Mouse (Mus musculus): ENCODE results near the gene Hdac1. TPM values are rescaled to one million over a fixed set of nuclear protein-coding genes. Genes with fewer than 3 reads are reported as not detected.
A peak's percentile ranks its signal among the peaks of the same experiment; 100 is the strongest.

The Hdac1 gene
- total RNA-seq, 2 experiments from 2014 or later = 72.7 to 147 TPM

GRCm38 (mm10) chr4:129514300-129514898, 28.1 kb downstream of the Hdac1 start:
- peak; percentile 65 for ATAC-seq (replicated peaks; ENCODE audit: low FRiP score, low TSS enrichment, poor library complexity, severe bottlenecking)

DNA sequence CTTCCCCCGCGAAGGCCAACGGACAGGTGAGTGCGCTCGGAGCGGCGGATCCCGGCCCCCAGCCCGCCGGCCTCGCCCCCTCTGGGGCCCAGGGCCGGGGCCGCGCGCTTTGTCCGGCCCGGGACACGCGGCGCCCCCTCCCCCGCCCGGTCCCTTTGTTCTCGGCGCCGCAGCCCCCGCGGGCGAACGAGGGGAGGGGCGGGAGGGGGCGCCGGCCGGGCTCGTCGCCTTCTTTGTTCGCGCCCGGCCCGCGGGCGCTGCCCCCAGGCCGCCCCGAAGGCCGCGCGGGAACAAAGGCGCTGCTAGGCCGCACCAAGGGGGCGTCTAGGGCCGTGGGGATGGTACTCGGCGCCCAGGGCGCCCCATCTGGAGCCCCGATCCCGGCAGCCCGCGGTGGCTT, 28.6 kb downstream of the Hdac1 start:
- no peak for ATAC-seq (replicated peaks; ENCODE audit: low FRiP score, low TSS enrichment, poor library complexity, severe bottlenecking)

DNA sequence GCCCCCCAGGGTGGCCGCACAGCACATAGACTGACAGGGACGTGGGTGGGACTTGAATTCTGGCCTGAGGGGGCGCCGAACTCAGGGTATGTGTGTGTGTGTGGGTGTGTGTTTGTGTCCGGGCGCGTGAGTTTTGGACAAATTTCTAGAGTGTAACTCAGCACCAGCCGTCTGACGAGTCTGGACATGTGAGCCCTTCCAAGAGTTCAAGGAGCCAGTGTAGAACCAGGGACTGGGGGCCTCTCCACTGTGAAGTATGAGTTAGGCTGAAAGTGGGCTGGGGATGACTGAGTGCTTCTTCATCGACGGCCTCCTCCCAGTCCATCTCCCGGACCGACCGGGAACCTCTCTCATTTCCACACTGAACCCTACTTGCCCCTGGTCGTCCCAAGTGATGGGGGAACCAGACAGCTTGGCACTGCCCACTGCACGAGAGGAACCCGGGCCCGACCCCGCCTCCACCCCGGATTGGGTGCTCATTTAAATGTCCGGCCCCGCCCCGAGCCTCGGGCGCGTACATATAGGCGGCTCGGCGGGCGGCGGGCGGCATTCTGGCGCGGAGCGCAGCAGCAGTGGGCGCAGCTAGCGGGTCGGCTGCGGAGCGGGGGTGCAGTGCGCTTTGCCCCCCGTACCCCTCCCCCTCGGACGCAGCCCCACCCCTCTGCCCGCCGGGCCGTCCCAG, 29.3 kb downstream of the Hdac1 start, which contains the start of gene Marcksl1:
TSS of gene Marcksl1 (plus strand) at position 496 of the 682 bp plus-strand sequence.
- peak; percentile 77 for ATAC-seq (replicated peaks; ENCODE audit: low FRiP score, low TSS enrichment, poor library complexity, severe bottlenecking)

DNA sequence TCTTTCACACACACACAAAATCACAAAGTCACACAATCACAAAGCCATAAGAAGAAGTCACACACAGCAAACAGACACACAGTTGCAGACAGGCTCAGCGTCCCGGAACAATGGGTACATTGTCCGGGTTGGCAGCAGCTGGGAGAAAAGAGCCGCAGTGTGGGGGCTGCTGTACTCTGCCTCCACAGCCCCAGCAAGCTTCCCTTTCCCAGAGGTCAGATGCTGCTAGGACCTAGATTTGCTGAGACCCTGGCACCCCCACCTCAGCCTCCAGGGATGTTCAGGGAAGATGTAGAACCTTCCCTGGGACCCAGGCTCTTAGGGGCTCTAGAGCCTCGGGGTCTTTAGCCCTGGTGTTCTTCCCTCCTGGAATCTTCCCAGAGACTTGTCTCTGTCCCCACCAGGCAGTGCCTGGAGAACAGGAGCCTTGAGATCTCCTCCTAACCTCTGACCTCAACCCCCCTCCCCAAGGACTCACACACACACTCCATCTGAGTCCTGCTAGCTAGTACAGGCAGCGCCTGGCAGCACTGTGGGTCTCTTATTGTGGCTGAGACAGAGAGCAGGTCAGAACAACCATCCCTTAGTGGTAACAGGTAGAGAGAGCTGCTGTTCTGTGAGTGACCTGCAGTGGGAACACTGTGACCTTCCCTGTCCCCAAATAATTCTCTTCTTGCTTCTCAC, 31.0 kb downstream of the Hdac1 start:
- no peak for ATAC-seq (replicated peaks; ENCODE audit: low FRiP score, low TSS enrichment, poor library complexity, severe bottlenecking)

GRCm38 (mm10) chr4:129510723-129511412, 31.6 kb downstream of the Hdac1 start:
- ATAC-seq (replicated peaks; ENCODE audit: low FRiP score, low TSS enrichment, poor library complexity, severe bottlenecking) = no peak

- ATAC-seq (replicated peaks; ENCODE audit: low FRiP score, low TSS enrichment, poor library complexity, severe bottlenecking) = no peak
Observed at GRCm38 (mm10) chr4:129509650-129510049, 32.9 kb downstream of the Hdac1 start.

DNA sequence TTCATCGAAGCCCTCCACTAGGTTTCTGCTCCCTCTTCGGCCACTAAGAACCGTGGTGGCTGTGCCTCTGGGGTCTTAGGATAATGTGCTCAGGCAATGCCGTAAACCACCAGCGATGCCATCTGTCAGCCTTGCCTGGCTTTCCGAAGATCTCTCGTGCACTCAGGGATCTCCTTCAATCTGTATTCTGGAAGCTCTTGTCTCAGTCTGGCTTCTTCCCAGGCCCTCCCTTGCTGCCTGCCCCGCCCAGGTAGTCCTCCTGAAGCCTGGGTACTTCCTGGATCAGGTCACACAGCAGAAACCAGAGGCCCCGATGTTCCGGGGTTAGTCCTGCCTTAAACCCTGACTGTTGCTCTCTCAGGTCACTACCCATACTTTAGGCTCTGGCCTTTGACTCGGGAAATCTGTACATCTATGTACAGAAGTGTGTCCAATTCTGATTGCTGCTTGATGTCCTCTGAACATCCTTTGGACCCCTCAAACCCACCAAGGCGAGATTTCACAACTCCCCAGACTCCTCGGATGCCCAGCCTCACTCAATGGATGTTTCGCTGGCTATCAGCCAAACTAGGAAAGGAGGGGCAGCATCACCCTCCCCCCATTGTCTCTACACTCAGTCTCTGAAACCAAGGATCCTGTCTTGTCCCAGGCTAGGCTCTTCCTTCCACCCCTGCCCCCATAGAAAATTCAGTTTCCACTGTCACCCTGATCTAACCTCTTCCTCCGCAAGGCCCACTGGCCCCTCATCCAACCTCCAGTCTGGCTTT, 33.5 kb downstream of the Hdac1 start:
- ATAC-seq (replicated peaks; ENCODE audit: low FRiP score, low TSS enrichment, poor library complexity, severe bottlenecking) = no peak

- peak; percentile 42 for ATAC-seq (replicated peaks; ENCODE audit: low FRiP score, low TSS enrichment, poor library complexity, severe bottlenecking)
Observed at GRCm38 (mm10) chr4:129508237-129508515, 34.3 kb downstream of the Hdac1 start.

GRCm38 (mm10) chr4:129507434-129508236, 34.9 kb downstream of the Hdac1 start:
- ATAC-seq (replicated peaks; ENCODE audit: low FRiP score, low TSS enrichment, poor library complexity, severe bottlenecking) = peak; percentile 8; the same call in 1 of the 2 replicates

- ATAC-seq (replicated peaks; ENCODE audit: low FRiP score, low TSS enrichment, poor library complexity, severe bottlenecking) = no peak
Observed at GRCm38 (mm10) chr4:129505511-129505910, 37.0 kb downstream of the Hdac1 start.

GRCm38 (mm10) chr4:129502901-129503444, 39.5 kb downstream of the Hdac1 start:
- ATAC-seq (replicated peaks; ENCODE audit: low FRiP score, low TSS enrichment, poor library complexity, severe bottlenecking) = no peak

DNA sequence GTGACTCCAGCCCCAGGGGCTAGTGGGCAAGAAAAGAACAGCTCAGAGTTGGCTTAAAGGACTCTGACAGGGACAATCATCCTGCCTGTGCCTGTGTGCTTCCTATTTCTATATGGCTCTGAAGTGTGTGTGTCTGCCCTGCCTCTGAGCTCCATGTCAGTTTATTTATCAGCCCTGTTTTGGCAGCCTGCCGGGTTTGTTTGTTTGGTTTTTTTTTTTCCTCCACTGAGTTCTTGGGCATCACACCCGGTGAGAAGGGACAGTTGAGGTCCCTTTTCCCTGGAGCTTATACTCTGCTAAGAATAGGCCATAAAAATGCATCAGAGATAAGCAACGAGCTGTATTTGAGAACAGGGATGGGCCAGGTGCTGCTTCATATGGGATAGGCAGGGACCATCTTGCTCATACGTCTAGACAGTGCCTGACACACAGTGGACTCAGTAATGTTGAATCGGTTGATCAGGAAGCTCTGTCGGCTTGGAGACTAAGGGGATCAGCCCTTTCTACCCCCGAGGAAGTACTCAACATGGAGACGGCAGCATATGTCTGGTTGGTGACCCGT, 40.1 kb downstream of the Hdac1 start:
- no peak for ATAC-seq (replicated peaks; ENCODE audit: low FRiP score, low TSS enrichment, poor library complexity, severe bottlenecking)

- ATAC-seq (replicated peaks; ENCODE audit: low FRiP score, low TSS enrichment, poor library complexity, severe bottlenecking) = peak; percentile 62
Observed at GRCm38 (mm10) chr4:129500607-129501566, 41.6 kb downstream of the Hdac1 start.

GRCm38 (mm10) chr4:129500017-129500416, 42.5 kb downstream of the Hdac1 start:
- ATAC-seq (replicated peaks; ENCODE audit: low FRiP score, low TSS enrichment, poor library complexity, severe bottlenecking) = no peak

DNA sequence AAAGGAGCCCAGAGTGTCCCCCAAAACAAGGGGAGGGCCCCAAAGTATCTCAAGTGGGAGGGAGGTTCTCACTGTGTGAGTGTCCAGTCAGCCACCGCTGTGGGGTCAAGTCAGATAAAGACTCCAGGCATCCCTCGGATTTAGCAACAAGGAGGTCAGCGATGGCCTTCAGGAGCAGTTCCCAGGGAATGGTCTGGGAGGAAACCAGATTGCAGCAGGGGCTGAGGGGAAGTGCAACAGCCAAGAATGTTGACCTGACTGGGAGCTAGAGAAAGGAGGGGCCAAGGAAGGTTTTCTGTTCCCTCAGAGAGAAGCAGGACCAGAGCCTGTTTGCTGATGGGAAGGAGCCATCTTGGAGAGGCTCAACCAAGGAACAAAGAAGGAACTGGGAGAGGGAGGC, 43.6 kb downstream of the Hdac1 start:
- ATAC-seq (replicated peaks; ENCODE audit: low FRiP score, low TSS enrichment, poor library complexity, severe bottlenecking) = no peak

DNA sequence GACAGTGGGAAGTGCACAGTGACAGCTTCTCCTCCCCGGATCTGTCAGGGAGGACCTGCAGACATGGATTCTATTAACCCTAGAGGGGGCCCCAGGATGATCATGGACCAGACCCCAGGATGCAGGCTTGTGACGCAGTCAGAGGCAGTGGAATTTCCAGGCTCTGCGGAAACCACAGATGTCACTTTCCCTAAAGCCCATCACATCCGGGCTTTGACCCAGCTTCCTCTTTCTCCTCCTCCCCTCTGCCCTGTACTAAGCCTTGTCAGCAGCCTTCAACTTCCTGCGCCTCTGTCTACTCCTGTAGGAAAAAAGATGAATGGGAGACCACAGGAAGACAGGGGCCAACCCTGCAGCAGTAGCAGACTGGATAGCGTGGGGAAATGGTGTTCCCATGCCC, 45.9 kb downstream of the Hdac1 start:
- no peak for ATAC-seq (replicated peaks; ENCODE audit: low FRiP score, low TSS enrichment, poor library complexity, severe bottlenecking)
